7 mouse cellular contexts compared by ENCODE assay signal in genomic region chr2:136678321-136679161, GRCm38 (mm10). TPM values are rescaled to one million over a fixed set of nuclear protein-coding genes. Genes with fewer than 3 reads are reported as not detected.
DNase-seq lines count a peak whose midpoint lies in the region; ATAC-seq lines count a peak whose summit lies in the region.

No protein-coding gene starts in this region.

- peak; percentile 61 to 69 for DNase-seq in adrenal gland, postnatal 4 days (ENCODE audit: low spot score in 2 of 2)
- peak; percentile 77 for DNase-seq in embryonic facial prominence, embryonic 10.5 days (ENCODE audit: low spot score)
- DNase-seq in heart, adult 18-20 months, result peak; percentile 86 to 92
- DNase-seq in kidney, adult 18-20 months, result peak; percentile 79
- DNase-seq in limb, embryonic 11.5 days (ENCODE audit: low spot score), result peak; percentile 71
- peak; percentile 80 for DNase-seq in midbrain, embryonic 14.5 days

- peak; percentile 69; the same call in 1 of the 2 replicates for ATAC-seq in limb, embryonic 11.5 days (ENCODE audit: insufficient number of reproducible peaks, low FRiP score, low TSS enrichment, low read depth)
- ATAC-seq in midbrain, embryonic 14.5 days (ENCODE audit: low FRiP score, low TSS enrichment), result peak; percentile 68
- peak; percentile 82 for ATAC-seq in stomach, embryonic 14.5 days (ENCODE audit: insufficient number of reproducible peaks, insufficient read depth, low FRiP score, low read depth)

- H3K9ac ChIP-seq in limb, embryonic 11.5 days (ENCODE audit: low read length), result peak overlapping the region; percentile 77
- H3K9ac ChIP-seq in midbrain, embryonic 14.5 days (replicated peaks; ENCODE audit: low read length), result peak overlapping the region; percentile 70
- peak overlapping the region; percentile 52 for H3K9ac ChIP-seq in stomach, embryonic 14.5 days (replicated peaks; ENCODE audit: low read depth, low read length)

- peak overlapping the region; percentile 70 for H3K4me3 ChIP-seq in embryonic facial prominence, embryonic 10.5 days
- H3K4me3 ChIP-seq in limb, embryonic 11.5 days (ENCODE audit: low read depth, low read length), result peak overlapping the region; percentile 52
- peak overlapping the region; percentile 55 for H3K4me3 ChIP-seq in midbrain, embryonic 14.5 days (replicated peaks; ENCODE audit: low read depth, low read length)
- peak overlapping the region; percentile 46 for H3K4me3 ChIP-seq in stomach, embryonic 14.5 days (ENCODE audit: low read depth, low read length)

- H3K36me3 ChIP-seq in embryonic facial prominence, embryonic 10.5 days (replicated peaks), result no peaks in the 10 kb centered on the region
- no peaks in the 10 kb centered on the region for H3K36me3 ChIP-seq in limb, embryonic 11.5 days (ENCODE audit: control insufficient read depth, insufficient read depth, low read length)
- no peaks in the 10 kb centered on the region for H3K36me3 ChIP-seq in midbrain, embryonic 14.5 days (ENCODE audit: control insufficient read depth, insufficient read depth, low read length)
- H3K36me3 ChIP-seq in stomach, embryonic 14.5 days (ENCODE audit: control insufficient read depth, insufficient read depth, low read length), result no peaks in the 10 kb centered on the region

- no peaks in the 10 kb centered on the region for H3K27me3 ChIP-seq in embryonic facial prominence, embryonic 10.5 days (replicated peaks; ENCODE audit: low read depth, poor library complexity, severe bottlenecking)
- H3K27me3 ChIP-seq in limb, embryonic 11.5 days (ENCODE audit: control insufficient read depth, insufficient read depth, low read length), result no peaks in the 10 kb centered on the region
- no peaks in the 10 kb centered on the region for H3K27me3 ChIP-seq in midbrain, embryonic 14.5 days (ENCODE audit: control insufficient read depth, insufficient read depth, low read length)
- H3K27me3 ChIP-seq in stomach, embryonic 14.5 days (ENCODE audit: control insufficient read depth, insufficient read depth, low read length), result no peaks in the 10 kb centered on the region

- H3K9me3 ChIP-seq in embryonic facial prominence, embryonic 10.5 days, result no peaks in the 10 kb centered on the region
- no peaks in the 10 kb centered on the region for H3K9me3 ChIP-seq in limb, embryonic 11.5 days (ENCODE audit: control insufficient read depth, low read length)
- H3K9me3 ChIP-seq in midbrain, embryonic 14.5 days (ENCODE audit: control insufficient read depth, low read length), result no peaks in the 10 kb centered on the region
- H3K9me3 ChIP-seq in stomach, embryonic 14.5 days (ENCODE audit: control insufficient read depth, low read depth, low read length), result no peaks in the 10 kb centered on the region

- peaks cover 28% of the 10 kb centered on the region for H3K4me1 ChIP-seq in embryonic facial prominence, embryonic 10.5 days
- peaks cover 7% of the 10 kb centered on the region; the same call in 1 of the 2 replicates for H3K4me1 ChIP-seq in limb, embryonic 11.5 days (ENCODE audit: control insufficient read depth, insufficient read depth, low read length)
- H3K4me1 ChIP-seq in midbrain, embryonic 14.5 days (ENCODE audit: control insufficient read depth, insufficient read depth, low read length), result 0 out of 2 replicates have a peak, but pooled peaks cover 6% of the 10 kb centered on the region
- peaks cover 7% of the 10 kb centered on the region; the same call in 1 of the 2 replicates for H3K4me1 ChIP-seq in stomach, embryonic 14.5 days (ENCODE audit: control insufficient read depth, insufficient read depth, low read length)

- WGBS in embryonic facial prominence, embryonic 10.5 days, result 3% methylated on average over 44 of the region's 44 CpGs
- 3% methylated on average over 43 of the region's 44 CpGs for WGBS in limb, embryonic 11.5 days
- 2% methylated on average over 42 of the region's 44 CpGs for WGBS in midbrain, embryonic 14.5 days
- WGBS in stomach, embryonic 14.5 days, result 2% methylated on average over 42 of the region's 44 CpGs

- peak overlapping the region; percentile 93 for H3K27ac ChIP-seq in embryonic facial prominence, embryonic 10.5 days (replicated peaks)
- peak overlapping the region; percentile 68; the same call in 1 of the 2 replicates for H3K27ac ChIP-seq in limb, embryonic 11.5 days (replicated peaks; ENCODE audit: low read depth, low read length)
- H3K27ac ChIP-seq in midbrain, embryonic 14.5 days (replicated peaks; ENCODE audit: low read depth, low read length), result peak overlapping the region; percentile 61
- H3K27ac ChIP-seq in stomach, embryonic 14.5 days (ENCODE audit: low read length), result peak overlapping the region; percentile 89

- H3K4me2 ChIP-seq in limb, embryonic 11.5 days (ENCODE audit: low read depth, severe bottlenecking), result peak overlapping the region; percentile 92
- H3K4me2 ChIP-seq in midbrain, embryonic 14.5 days (ENCODE audit: low read length), result peak overlapping the region; percentile 73
- peak overlapping the region; percentile 80 for H3K4me2 ChIP-seq in stomach, embryonic 14.5 days (replicated peaks; ENCODE audit: low read depth, low read length)

RNA-seq across cellular contexts. Expression of gene Snap25, which starts 34.7 kb away (rescaled TPM):
- total RNA-seq in adrenal gland, postnatal 4 days (2021), result 10 to 100 TPM; 57.9 to 70.7 TPM
- 12.5 and 14.7 TPM in 2 replicates for polyA plus RNA-seq in embryonic facial prominence, embryonic 10.5 days (2016; fragmentation: Nextera tagmentation; extraction: Ambion mirVana)
- under 1 TPM in 1 of 2 experiments, not detected in 1; 0.12 TPM for total RNA-seq in heart, adult 18-20 months (2021)
- polyA plus RNA-seq in limb, embryonic 11.5 days (2014; fragmentation: Nextera tagmentation; extraction: Ambion mirVana), result 0.44 and 0.93 TPM in 2 replicates
- polyA plus RNA-seq in midbrain, embryonic 14.5 days (2014; fragmentation: Nextera tagmentation; extraction: Ambion mirVana), result 125 and 138 TPM in 2 replicates
- 13.2 and 16.6 TPM in 2 replicates for polyA plus RNA-seq in stomach, embryonic 14.5 days (2014; fragmentation: Nextera tagmentation; extraction: Ambion mirVana)

Comparison
In these comparisons a context has a peak if more than half of its experiments do, and no peak if none do; other contexts are left out.
1. Peak in every context shown above with its lines: DNase-seq, ATAC-seq, H3K4me3 ChIP-seq and H3K27ac ChIP-seq.